Mouse (Mus musculus): Measurements from ENCODE around the gene Cox17. TPM values are rescaled to one million over a fixed set of nuclear protein-coding genes. Genes with fewer than 3 reads are reported as not detected.

The Cox17 gene
- polyA plus RNA-seq (2015; fragmentation: Nextera tagmentation; extraction: Ambion mirVana), result 122 and 124 TPM in 2 replicates

- H3K4me2 ChIP-seq (replicated peaks), result peak within 1 kb of the TSS; percentile 55
- H3K9me3 ChIP-seq (replicated peaks), result no peaks in the 10 kb centered on the region
- peak within 1 kb of the TSS; percentile 89 for H3K27ac ChIP-seq (replicated peaks)
- peaks cover 20% of the 10 kb centered on the region for H3K36me3 ChIP-seq
- WGBS, result 3% methylated on average over 35 of the region's 35 CpGs
- H3K9ac ChIP-seq, result peak within 1 kb of the TSS; percentile 77
- no peaks in the 10 kb centered on the region for H3K27me3 ChIP-seq
- H3K4me3 ChIP-seq (replicated peaks), result peak within 1 kb of the TSS; percentile 94
- peaks cover 9% of the 10 kb centered on the region for H3K4me1 ChIP-seq
- ATAC-seq (ENCODE audit: insufficient number of reproducible peaks, low FRiP score, low TSS enrichment, low read depth), result peak; percentile 94
These were observed at the start of gene Cox17, which contains the start of gene Gm21987 for GRCm38 (mm10) chr16:38346529-38347325. Gene Cox17 (plus strand): TSS chr16:38346991. Gene Gm21987 (plus strand): TSS chr16:38347040.

- H3K9ac ChIP-seq, result no peak overlapping the region
- H3K27ac ChIP-seq (replicated peaks), result no peak overlapping the region
- no peaks in the 10 kb centered on the region for H3K36me3 ChIP-seq
- no peaks in the 10 kb centered on the region for H3K4me1 ChIP-seq
- no peak overlapping the region for H3K4me2 ChIP-seq (replicated peaks)
- WGBS, result 80% methylated on average over 6 of the region's 6 CpGs
- no peaks in the 10 kb centered on the region for H3K27me3 ChIP-seq
- no peaks in the 10 kb centered on the region for H3K9me3 ChIP-seq (replicated peaks)
- no peak overlapping the region for H3K4me3 ChIP-seq (replicated peaks)
- ATAC-seq (ENCODE audit: insufficient number of reproducible peaks, low FRiP score, low TSS enrichment, low read depth), result no peak
These were observed 48.4 kb upstream of the Cox17 start for GRCm38 (mm10) chr16:38298410-38298809.

GRCm38 (mm10) chr16:38302367-38302766 lies 44.4 kb upstream of the Cox17 start:
- no peaks in the 10 kb centered on the region for H3K27me3 ChIP-seq
- H3K4me1 ChIP-seq, result peaks cover 14% of the 10 kb centered on the region; the same call in 1 of the 2 replicates
- no peak for ATAC-seq (ENCODE audit: insufficient number of reproducible peaks, low FRiP score, low TSS enrichment, low read depth)
- H3K36me3 ChIP-seq, result no peaks in the 10 kb centered on the region
- no peak overlapping the region for H3K4me2 ChIP-seq (replicated peaks)
- no peak overlapping the region for H3K4me3 ChIP-seq (replicated peaks)
- H3K27ac ChIP-seq (replicated peaks), result no peak overlapping the region
- H3K9me3 ChIP-seq (replicated peaks), result no peaks in the 10 kb centered on the region
- H3K9ac ChIP-seq, result no peak overlapping the region
- 80% methylated on average over 13 of the region's 13 CpGs for WGBS

GRCm38 (mm10) chr16:38304460-38305194 lies 42.2 kb upstream of the Cox17 start:
- H3K9me3 ChIP-seq (replicated peaks), result no peaks in the 10 kb centered on the region
- H3K27me3 ChIP-seq, result no peaks in the 10 kb centered on the region
- ATAC-seq (ENCODE audit: insufficient number of reproducible peaks, low FRiP score, low TSS enrichment, low read depth), result no peak
- H3K9ac ChIP-seq, result no peak overlapping the region
- no peak overlapping the region for H3K27ac ChIP-seq (replicated peaks)
- WGBS, result 52% methylated on average over 17 of the region's 17 CpGs
- peak overlapping the region; percentile 29 for H3K4me2 ChIP-seq (replicated peaks)
- peaks cover 14% of the 10 kb centered on the region; the same call in 1 of the 2 replicates for H3K4me1 ChIP-seq
- H3K36me3 ChIP-seq, result no peaks in the 10 kb centered on the region
- H3K4me3 ChIP-seq (replicated peaks), result no peak overlapping the region

GRCm38 (mm10) chr16:38306571-38307220 lies 40.1 kb upstream of the Cox17 start:
- Histone ChIP-seq H3K9ac (no peak overlapping the region), H3K4me3 (replicated peaks) (no peak overlapping the region), H3K36me3 (no peaks in the 10 kb centered on the region), H3K27me3 (no peaks in the 10 kb centered on the region), H3K4me2 (replicated peaks) (peak overlapping the region; percentile 4; the same call in 1 of the 2 replicates), H3K9me3 (replicated peaks) (no peaks in the 10 kb centered on the region), H3K4me1 (peaks cover 14% of the 10 kb centered on the region; the same call in 1 of the 2 replicates), H3K27ac (replicated peaks) (no peak overlapping the region)
- ATAC-seq (ENCODE audit: insufficient number of reproducible peaks, low FRiP score, low TSS enrichment, low read depth), result no peak; the same call in 1 of the 2 replicates
- 43% methylated on average over 18 of the region's 18 CpGs for WGBS

- Histone ChIP-seq H3K4me2 (replicated peaks) (no peak overlapping the region), H3K27ac (replicated peaks) (no peak overlapping the region), H3K4me1 (peaks cover 14% of the 10 kb centered on the region; the same call in 1 of the 2 replicates), H3K27me3 (no peaks in the 10 kb centered on the region), H3K9me3 (replicated peaks) (no peaks in the 10 kb centered on the region), H3K36me3 (no peaks in the 10 kb centered on the region), H3K9ac (no peak overlapping the region), H3K4me3 (replicated peaks) (no peak overlapping the region)
- 37% methylated on average over 5 of the region's 5 CpGs for WGBS
- ATAC-seq (ENCODE audit: insufficient number of reproducible peaks, low FRiP score, low TSS enrichment, low read depth), result no peak
These were observed 39.6 kb upstream of the Cox17 start for GRCm38 (mm10) chr16:38307221-38307605.

GRCm38 (mm10) chr16:38307651-38308050 lies 39.1 kb upstream of the Cox17 start:
- whole genome bisulfite sequencing, result 44% methylated on average over 7 of the region's 7 CpGs
- Histone ChIP-seq H3K4me3 (replicated peaks) (no peak overlapping the region), H3K27me3 (no peaks in the 10 kb centered on the region), H3K4me2 (replicated peaks) (no peak overlapping the region), H3K9me3 (replicated peaks) (no peaks in the 10 kb centered on the region), H3K9ac (no peak overlapping the region), H3K36me3 (no peaks in the 10 kb centered on the region), H3K4me1 (peaks cover 14% of the 10 kb centered on the region; the same call in 1 of the 2 replicates), H3K27ac (replicated peaks) (no peak overlapping the region)
- ATAC-seq (ENCODE audit: insufficient number of reproducible peaks, low FRiP score, low TSS enrichment, low read depth), result no peak

- H3K36me3 ChIP-seq, result no peaks in the 10 kb centered on the region
- H3K27me3 ChIP-seq, result no peaks in the 10 kb centered on the region
- no peak overlapping the region for H3K9ac ChIP-seq
- H3K4me2 ChIP-seq (replicated peaks), result no peak overlapping the region
- whole genome bisulfite sequencing, result 85% methylated on average over 11 of the region's 11 CpGs
- H3K4me1 ChIP-seq, result peaks cover 14% of the 10 kb centered on the region; the same call in 1 of the 2 replicates
- H3K27ac ChIP-seq (replicated peaks), result no peak overlapping the region
- no peak overlapping the region for H3K4me3 ChIP-seq (replicated peaks)
- H3K9me3 ChIP-seq (replicated peaks), result no peaks in the 10 kb centered on the region
- no peak for ATAC-seq (ENCODE audit: insufficient number of reproducible peaks, low FRiP score, low TSS enrichment, low read depth)
These were observed 38.6 kb upstream of the Cox17 start for GRCm38 (mm10) chr16:38308195-38308594.

GRCm38 (mm10) chr16:38318492-38318891 lies 28.3 kb upstream of the Cox17 start:
- Histone ChIP-seq H3K4me2 (replicated peaks) (no peak overlapping the region), H3K4me3 (replicated peaks) (no peak overlapping the region), H3K9me3 (replicated peaks) (no peaks in the 10 kb centered on the region), H3K9ac (no peak overlapping the region), H3K27me3 (no peaks in the 10 kb centered on the region), H3K4me1 (no peaks in the 10 kb centered on the region), H3K36me3 (no peaks in the 10 kb centered on the region), H3K27ac (replicated peaks) (no peak overlapping the region)
- ATAC-seq (ENCODE audit: insufficient number of reproducible peaks, low FRiP score, low TSS enrichment, low read depth), result no peak
- 68% methylated on average over 9 of the region's 9 CpGs for WGBS

- no peaks in the 10 kb centered on the region for H3K9me3 ChIP-seq (replicated peaks)
- no peak overlapping the region for H3K27ac ChIP-seq (replicated peaks)
- H3K4me1 ChIP-seq, result no peaks in the 10 kb centered on the region
- no peak overlapping the region for H3K4me2 ChIP-seq (replicated peaks)
- ATAC-seq (ENCODE audit: insufficient number of reproducible peaks, low FRiP score, low TSS enrichment, low read depth), result no peak
- 92% methylated on average over 4 of the region's 4 CpGs for WGBS
- H3K4me3 ChIP-seq (replicated peaks), result no peak overlapping the region
- no peak overlapping the region for H3K9ac ChIP-seq
- H3K36me3 ChIP-seq, result no peaks in the 10 kb centered on the region
- no peaks in the 10 kb centered on the region for H3K27me3 ChIP-seq
These were observed 27.7 kb upstream of the Cox17 start for GRCm38 (mm10) chr16:38319087-38319486.

- no peaks in the 10 kb centered on the region for H3K27me3 ChIP-seq
- no peak overlapping the region for H3K27ac ChIP-seq (replicated peaks)
- WGBS, result 30% methylated on average over 17 of the region's 17 CpGs
- ATAC-seq (ENCODE audit: insufficient number of reproducible peaks, low FRiP score, low TSS enrichment, low read depth), result no peak
- no peaks in the 10 kb centered on the region for H3K4me1 ChIP-seq
- H3K9ac ChIP-seq, result no peak overlapping the region
- no peaks in the 10 kb centered on the region for H3K9me3 ChIP-seq (replicated peaks)
- no peak overlapping the region for H3K4me3 ChIP-seq (replicated peaks)
- H3K4me2 ChIP-seq (replicated peaks), result peak overlapping the region; percentile 39; the same call in 1 of the 2 replicates
- H3K36me3 ChIP-seq, result no peaks in the 10 kb centered on the region
These were observed 25.3 kb upstream of the Cox17 start for GRCm38 (mm10) chr16:38321452-38321935.
